Mouse (Mus musculus) midbrain, postnatal 0 days (tissue): ENCODE measurements around the gene Abcc5. TPM values are rescaled to one million over a fixed set of nuclear protein-coding genes. Genes with fewer than 3 reads are reported as not detected.

ENCODE experiments used
- ATAC-seq: fragments of 200-750 bp; cut with Nextera tagmentation; 2 replicates; pipeline ENCODE4 v1.8.0; 2017; ENCODE audit warnings: moderate number of reproducible peaks, mild to moderate bottlenecking, moderate TSS enrichment, moderate library complexity; ENCODE audit not compliant: low FRiP score
- DNase-seq: peaks from one replicate; pipeline ENCODE4 v3.0.0-alpha.2; 2015; ENCODE audit warnings: low spot score
- H3K27ac ChIP-seq: fragments of 300-500 bp; sonication (generic); 2 replicates; pipeline ENCODE4 v1.5.1; 2014; ENCODE audit warnings: low read depth, mild to moderate bottlenecking, low read length, mixed read lengths
- H3K27me3 ChIP-seq: fragments of 300-500 bp; sonication (generic); 2 replicates; pipeline ENCODE4 v1.6.1; 2014; ENCODE audit warnings: low read length, control low read depth, mixed read lengths; ENCODE audit not compliant: insufficient read depth
- H3K36me3 ChIP-seq: fragments of 300-500 bp; sonication (generic); 2 replicates; pipeline ENCODE4 v1.6.1; 2014; ENCODE audit warnings: low read length, control low read depth, mixed read lengths; ENCODE audit not compliant: insufficient read depth
- H3K4me1 ChIP-seq: fragments of 300-500 bp; sonication (generic); 2 replicates; pipeline ENCODE4 v1.6.1; 2014; ENCODE audit warnings: mild to moderate bottlenecking, control low read depth, antibody characterized with exemption, low read length, mixed read lengths; ENCODE audit not compliant: insufficient read depth
- H3K4me2 ChIP-seq: fragments of 300-500 bp; sonication (generic); 2 replicates; pipeline ENCODE4 v1.6.1; 2014; ENCODE audit warnings: low read depth, mild to moderate bottlenecking, low read length, mixed read lengths; ENCODE audit not compliant: poor library complexity, severe bottlenecking
- H3K4me3 ChIP-seq: fragments of 300-500 bp; sonication (generic); 2 replicates; pipeline ENCODE4 v1.5.1; 2014; ENCODE audit warnings: low read depth, mild to moderate bottlenecking, low read length, moderate library complexity
- H3K9ac ChIP-seq: fragments of 300-500 bp; sonication (generic); replicated peaks from 2 replicates; pipeline ENCODE4 v1.6.1; 2014; ENCODE audit warnings: mild to moderate bottlenecking, low read length, moderate library complexity, mixed read lengths; ENCODE audit not compliant: poor library complexity, severe bottlenecking
- H3K9me3 ChIP-seq: fragments of 300-500 bp; sonication (generic); 2 replicates; pipeline ENCODE4 v1.6.1; 2016; ENCODE audit warnings: low read length, control low read depth
- CTCF ChIP-seq: IDR thresholded peaks from 2 replicates; pipeline ENCODE4 v1.5.1; 2016; ENCODE audit warnings: antibody characterized with exemption, mild to moderate bottlenecking
- WGBS: fragments of 180-500 bp; shearing (Covaris S2); extraction: QIAGEN DNeasy Blood & Tissue Kit; methylation state at CpG from one replicate; pipeline ENCODE4 v1.1.7; 2014; 5-methylcytosine and 5-hydroxymethylcytosine counted together
- polyA plus RNA-seq: library from polyadenylated mRNA; unstranded; fragments of >200 nt; fragmentation: Nextera tagmentation; extraction: Ambion mirVana; gene quantifications from 2 replicates; pipeline ENCODE4 v1.2.1, GENCODE M21; 2015
- total RNA-seq: library from RNA; depleted of rRNA; stranded (reverse); fragments of >200 nt; gene quantifications from 2 replicates; pipeline ENCODE4 v1.2.3, GENCODE M21; 2014

Gene Abcc5
- total and polyA plus RNA-seq, 2 experiments from 2014 or later: 68.7 to 110 TPM

DNA sequence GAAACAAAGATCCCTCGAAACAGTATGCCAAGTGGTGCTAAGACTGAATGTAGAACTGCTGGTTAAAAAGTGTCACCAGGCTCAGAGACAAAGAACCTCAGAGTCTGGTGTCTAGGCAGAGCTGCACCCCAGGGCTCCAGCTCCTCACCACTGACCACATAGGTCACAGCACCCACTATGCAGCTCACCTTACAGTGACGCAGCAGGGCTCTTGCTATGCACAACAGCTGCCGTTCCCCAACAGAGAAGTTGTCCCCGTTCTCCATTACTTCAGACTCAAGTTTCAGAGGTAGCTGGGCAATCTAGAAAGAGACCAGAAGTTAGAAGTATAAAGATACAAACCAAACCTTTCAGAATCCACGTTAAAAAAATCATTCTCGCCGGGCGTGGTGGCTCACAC, 91.3 kb downstream of the Abcc5 start:
- no peak overlapping the region for H3K4me2 ChIP-seq
- H3K4me1 ChIP-seq: no peaks in the 10 kb centered on the region
- WGBS: 97% methylated on average over 8 of the region's 8 CpGs
- TF ChIP-seq CTCF: no peak
- no peaks in the 10 kb centered on the region for H3K27me3 ChIP-seq
- DNase-seq: no peak
- ATAC-seq: no peak
- peaks cover 56% of the 10 kb centered on the region for H3K36me3 ChIP-seq
- no peak overlapping the region for H3K9ac ChIP-seq
- H3K4me3 ChIP-seq: no peak overlapping the region
- H3K27ac ChIP-seq: no peak overlapping the region
- no peaks in the 10 kb centered on the region for H3K9me3 ChIP-seq

DNA sequence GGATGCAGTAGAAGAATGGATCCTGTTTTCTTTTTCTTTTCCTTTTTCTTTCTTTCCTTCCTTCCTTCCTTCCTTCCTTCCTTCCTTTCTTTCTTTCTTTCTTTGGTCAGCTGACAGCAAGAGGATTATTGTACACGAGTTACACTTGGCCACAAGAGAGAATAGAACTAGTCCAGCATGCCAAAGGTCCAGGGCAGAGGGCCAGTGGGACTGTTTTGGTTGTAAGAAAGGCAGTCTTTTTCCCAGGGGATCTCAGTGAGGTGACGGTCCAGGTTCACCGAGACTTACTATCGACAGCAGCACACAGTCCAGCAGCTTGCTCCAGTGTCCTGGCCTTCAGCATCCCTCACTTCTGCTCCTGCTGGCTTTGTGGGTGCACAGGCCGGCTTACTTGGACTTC, 97.9 kb downstream of the Abcc5 start:
- Histone ChIP-seq H3K4me2 (no peak overlapping the region), H3K27me3 (no peaks in the 10 kb centered on the region), H3K9me3 (no peaks in the 10 kb centered on the region), H3K4me1 (no peaks in the 10 kb centered on the region), H3K9ac (no peak overlapping the region), H3K36me3 (peaks cover 39% of the 10 kb centered on the region), H3K4me3 (no peak overlapping the region), H3K27ac (no peak overlapping the region)
- DNase-seq (no peak), ATAC-seq (no peak)
- no peak for TF ChIP-seq CTCF
- WGBS: 85% methylated on average over 5 of the region's 5 CpGs

DNA sequence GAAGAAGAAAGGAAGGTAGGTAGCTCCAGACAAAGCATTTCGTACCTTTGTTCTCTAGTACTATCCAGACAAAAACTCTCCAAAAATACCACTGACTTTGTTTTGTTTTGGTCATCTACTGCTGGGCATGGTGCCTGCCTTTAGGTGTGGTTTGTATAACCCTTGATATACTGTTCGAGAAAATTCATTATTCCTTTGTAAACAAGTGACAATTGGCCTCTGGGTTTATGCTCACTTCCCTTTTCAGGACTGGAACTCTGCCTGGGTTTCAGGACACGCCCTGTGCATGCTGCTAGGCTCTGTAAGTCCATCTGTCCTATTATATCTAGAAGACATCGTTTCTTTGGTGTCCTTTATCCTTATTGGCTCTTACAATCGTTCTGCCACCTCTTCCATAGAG, 100.9 kb downstream of the Abcc5 start, which contains the start of gene Cyp2ab1:
Gene Cyp2ab1, minus strand, starts transcription at position 119 of the 400 bp plus-strand sequence.
- TF ChIP-seq CTCF: no peak
- Histone ChIP-seq H3K27me3 (no peaks in the 10 kb centered on the region), H3K9ac (no peak within 1 kb of the TSS), H3K4me1 (no peaks in the 10 kb centered on the region), H3K36me3 (peaks cover 13% of the 10 kb centered on the region), H3K27ac (no peak within 1 kb of the TSS), H3K4me2 (no peak within 1 kb of the TSS), H3K9me3 (no peaks in the 10 kb centered on the region), H3K4me3 (no peak within 1 kb of the TSS)
- WGBS: 72% methylated on average over 5 of the region's 5 CpGs
- DNase-seq (no peak), ATAC-seq (no peak)

GRCm38 (mm10) chr16:20323907-20324306, 102.3 kb downstream of the Abcc5 start:
- no peak overlapping the region for H3K27ac ChIP-seq
- no peaks in the 10 kb centered on the region for H3K27me3 ChIP-seq
- H3K4me3 ChIP-seq: no peak overlapping the region
- no peak for TF ChIP-seq CTCF
- WGBS: 81% methylated on average over 5 of the region's 5 CpGs
- no peak overlapping the region for H3K4me2 ChIP-seq
- no peak overlapping the region for H3K9ac ChIP-seq
- no peak for DNase-seq
- H3K9me3 ChIP-seq: no peaks in the 10 kb centered on the region
- H3K36me3 ChIP-seq: peaks cover 4% of the 10 kb centered on the region; the same call in 1 of the 2 replicates
- ATAC-seq: no peak
- H3K4me1 ChIP-seq: no peaks in the 10 kb centered on the region

DNA sequence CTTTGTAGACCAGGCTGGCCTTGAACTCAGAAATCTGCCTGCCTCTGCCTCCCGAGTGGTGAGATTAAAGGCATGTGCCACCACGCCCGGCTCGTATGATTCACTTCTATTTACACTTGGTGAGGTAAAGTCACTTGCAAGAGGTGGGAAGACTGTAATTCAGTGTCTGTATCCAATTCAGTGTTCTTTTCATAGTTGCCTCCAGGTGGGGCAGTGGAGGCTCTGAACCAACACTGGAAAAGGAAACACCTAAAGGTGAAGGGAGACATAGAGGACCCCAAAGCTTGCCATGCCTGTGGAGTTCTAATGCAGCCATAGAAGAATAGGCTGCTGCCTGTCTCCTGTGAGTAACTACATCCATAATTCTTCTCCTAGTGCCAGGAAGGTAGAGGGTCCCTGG, 103.9 kb downstream of the Abcc5 start:
- 93% methylated on average over 4 of the region's 4 CpGs for WGBS
- H3K9me3 ChIP-seq: no peaks in the 10 kb centered on the region

DNA sequence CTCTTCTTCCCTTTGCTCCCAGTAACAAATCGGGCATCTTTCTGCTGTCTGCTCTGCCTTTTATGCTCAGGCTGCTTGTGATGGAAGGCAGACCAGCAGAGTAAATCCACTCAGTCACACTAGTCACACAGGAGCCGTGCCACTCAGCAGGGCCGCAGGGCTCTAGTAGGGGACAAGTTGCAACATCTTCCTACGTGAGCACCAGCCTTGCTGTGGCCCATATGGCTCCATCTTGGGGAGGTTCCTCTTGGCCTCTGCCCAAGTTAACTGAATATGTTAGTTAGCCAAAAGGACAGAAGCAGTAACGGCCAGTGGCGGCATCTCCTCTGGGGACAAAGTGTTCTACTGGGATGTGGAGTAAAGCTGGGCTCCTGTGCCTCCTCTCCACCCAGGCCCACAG, 109.4 kb downstream of the Abcc5 start:
- no peak overlapping the region for H3K4me3 ChIP-seq
- no peak for DNase-seq
- H3K36me3 ChIP-seq: no peaks in the 10 kb centered on the region
- no peak overlapping the region for H3K27ac ChIP-seq
- H3K9ac ChIP-seq: no peak overlapping the region
- no peak for ATAC-seq
- TF ChIP-seq CTCF: no peak
- H3K27me3 ChIP-seq: no peaks in the 10 kb centered on the region
- H3K9me3 ChIP-seq: no peaks in the 10 kb centered on the region
- WGBS: 72% methylated on average over 6 of the region's 6 CpGs
- H3K4me1 ChIP-seq: no peaks in the 10 kb centered on the region
- no peak overlapping the region for H3K4me2 ChIP-seq

More for the DNA sequence above, 103.9 kb downstream of the Abcc5 start:
- Histone ChIP-seq H3K4me2 (no peak overlapping the region), H3K4me3 (no peak overlapping the region), H3K27me3 (no peaks in the 10 kb centered on the region), H3K27ac (no peak overlapping the region), H3K4me1 (no peaks in the 10 kb centered on the region), H3K36me3 (no peaks in the 10 kb centered on the region), H3K9ac (no peak overlapping the region)
- no peak for ATAC-seq
- DNase-seq: no peak
- peak; percentile 13; the same call in 1 of the 2 replicates for TF ChIP-seq CTCF
